Mouse (Mus musculus): Measurements from ENCODE around the gene Zfyve26.
A peak's percentile ranks its signal among the peaks of the same experiment; 100 is the strongest.
"Not testable (repeated sequence)": the region's sequence is repeated elsewhere in the genome, so short reads cannot be mapped to it uniquely, and the experiment has no call there.

Gene Zfyve26

DNA sequence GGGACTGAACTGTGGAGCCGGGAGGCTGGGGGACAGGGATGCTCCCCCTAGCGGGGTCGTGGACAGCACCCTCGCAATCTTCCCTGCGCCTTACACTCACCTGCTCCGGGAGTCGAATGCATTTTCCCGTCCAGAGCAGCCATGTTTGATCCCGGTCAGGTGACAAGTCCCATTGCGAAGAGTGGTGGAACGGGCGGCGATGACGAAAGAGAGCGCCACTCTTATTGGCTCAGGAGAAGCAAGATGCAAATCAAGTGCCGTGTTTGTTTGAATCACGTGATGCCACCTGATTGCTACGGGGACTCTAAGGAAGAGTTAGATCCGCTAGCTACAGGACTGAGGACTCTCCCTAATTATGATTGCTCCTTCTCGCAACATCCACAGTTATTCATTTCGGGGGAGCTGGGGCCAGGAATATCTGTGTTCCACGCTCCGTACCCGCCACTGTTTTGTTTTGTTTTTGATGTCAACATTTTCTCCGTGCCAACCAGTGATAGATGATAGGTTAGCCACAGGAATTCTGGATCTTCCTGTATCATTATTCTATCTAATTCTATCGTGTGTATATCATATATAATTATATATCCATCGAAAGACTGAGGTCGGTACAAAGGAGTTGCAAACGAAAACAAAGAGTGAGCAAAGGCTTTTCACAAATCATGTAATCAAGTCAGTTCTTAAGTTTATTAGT is at the start of gene Zfyve26:
Zfyve26 (minus strand) TSS at position 179 of the 691 bp plus-strand sequence.
- DNase-seq = peak; percentile 97

GRCm38 (mm10) chr12:79341291-79341845 is 45.3 kb upstream of the Zfyve26 start:
- DNase-seq = no peak

DNA sequence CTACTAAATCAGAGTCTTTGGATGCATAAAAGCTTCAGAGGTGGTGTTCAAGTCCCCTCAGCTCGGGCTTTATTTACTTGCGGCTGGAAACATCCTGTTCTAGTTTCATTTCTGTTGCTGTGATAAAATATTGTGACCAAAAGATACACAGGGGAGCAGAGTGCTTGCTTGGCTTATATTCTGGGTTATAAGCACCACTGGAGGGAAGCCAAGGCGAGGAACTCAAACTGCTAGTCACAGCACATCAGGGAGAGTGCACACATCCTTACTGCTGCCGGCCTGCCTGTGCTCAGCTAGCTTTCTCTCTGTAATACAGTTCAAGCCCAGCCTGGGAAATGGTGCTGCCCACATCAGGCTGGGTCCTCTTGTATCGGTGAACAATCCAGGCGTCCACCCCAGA is 44.4 kb upstream of the Zfyve26 start:
- DNase-seq = no peak

GRCm38 (mm10) chr12:79338791-79339190 is 42.7 kb upstream of the Zfyve26 start:
- no peak for DNase-seq

GRCm38 (mm10) chr12:79331722-79332121 is 35.6 kb upstream of the Zfyve26 start:
- no peak for DNase-seq

DNA sequence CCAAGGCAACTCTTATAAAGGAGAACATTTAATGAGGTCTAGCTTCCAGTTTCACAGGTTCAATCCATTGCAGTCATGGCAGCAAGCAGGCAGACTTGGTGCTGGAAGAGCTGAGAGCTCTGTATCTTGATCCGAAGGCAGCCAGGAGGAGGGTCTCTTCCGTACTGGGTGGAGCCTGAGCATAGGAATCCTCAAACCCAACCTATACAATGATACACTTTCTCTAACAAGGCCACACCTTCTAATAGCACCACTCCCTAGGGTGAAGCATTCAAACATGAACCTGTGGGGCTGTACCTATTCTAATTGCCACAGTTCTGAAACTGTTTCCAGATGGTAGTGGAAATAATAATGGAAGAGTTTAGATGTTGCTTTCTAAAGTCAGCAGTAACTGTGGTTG is 34.5 kb upstream of the Zfyve26 start:
- DNase-seq = no peak

DNA sequence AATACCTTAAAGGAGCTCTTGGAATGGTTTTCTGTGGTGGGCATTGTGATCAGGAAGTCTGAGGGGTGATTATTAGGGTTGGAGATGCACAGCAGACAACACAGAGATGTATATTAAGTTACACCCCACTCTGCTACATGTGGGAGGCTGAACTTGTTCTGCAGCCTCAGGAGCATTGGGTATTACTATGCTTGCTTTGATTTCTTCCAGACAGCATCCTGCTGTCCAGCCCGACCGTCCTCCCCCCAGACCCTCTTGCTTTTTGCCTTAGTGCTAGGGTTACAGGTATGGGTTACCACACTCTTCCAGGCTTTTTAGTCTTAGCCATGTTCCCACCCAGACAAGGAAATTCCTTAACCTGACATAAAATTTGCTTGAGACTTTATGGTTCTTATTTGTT is 31.8 kb upstream of the Zfyve26 start:
- no peak for DNase-seq

DNA sequence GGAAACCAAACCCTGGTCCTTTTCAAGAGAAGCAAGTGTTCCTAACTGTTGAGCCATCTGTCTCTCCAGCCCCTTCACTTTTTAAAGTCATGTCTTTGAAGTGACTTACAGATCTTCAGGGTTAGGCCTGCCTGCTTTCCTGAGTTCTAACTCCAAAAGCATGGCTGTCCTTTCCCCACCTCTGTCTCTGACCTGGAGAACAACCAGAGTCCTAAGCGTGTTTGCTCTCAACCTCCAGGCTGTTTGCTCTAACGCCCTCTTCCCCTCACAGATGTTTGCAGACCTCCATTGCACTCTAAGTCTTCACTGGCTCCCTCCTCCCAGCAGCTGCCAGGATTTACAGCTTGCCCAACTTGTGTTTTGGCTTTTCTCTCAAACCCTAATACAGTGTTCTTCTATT is 30.6 kb upstream of the Zfyve26 start:
- no peak for DNase-seq

- DNase-seq = no peak
These were observed 30.1 kb upstream of the Zfyve26 start for GRCm38 (mm10) chr12:79326236-79326635.

GRCm38 (mm10) chr12:79322539-79322938 is 26.4 kb upstream of the Zfyve26 start:
- not testable (repeated sequence) for DNase-seq

DNA sequence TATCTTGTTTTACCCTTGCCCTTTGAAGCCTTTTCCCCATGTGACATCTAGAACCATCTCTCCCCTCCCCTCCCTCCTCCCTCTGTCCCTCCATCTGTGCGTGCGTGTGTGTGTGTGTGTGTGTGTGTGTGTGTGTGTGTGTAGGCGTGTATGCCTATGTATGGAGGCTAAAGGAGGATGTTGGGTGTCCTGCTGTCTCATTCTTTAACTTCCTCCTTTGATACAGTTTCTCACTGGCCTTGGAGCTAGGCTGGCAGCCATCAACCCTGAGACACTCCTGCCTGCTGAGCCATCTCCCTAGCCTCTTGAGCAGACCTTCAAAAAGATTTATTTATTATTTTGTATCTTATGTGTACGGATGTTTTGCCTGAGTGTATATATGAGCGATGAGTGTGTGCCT is 24.8 kb upstream of the Zfyve26 start:
- no peak for DNase-seq

DNA sequence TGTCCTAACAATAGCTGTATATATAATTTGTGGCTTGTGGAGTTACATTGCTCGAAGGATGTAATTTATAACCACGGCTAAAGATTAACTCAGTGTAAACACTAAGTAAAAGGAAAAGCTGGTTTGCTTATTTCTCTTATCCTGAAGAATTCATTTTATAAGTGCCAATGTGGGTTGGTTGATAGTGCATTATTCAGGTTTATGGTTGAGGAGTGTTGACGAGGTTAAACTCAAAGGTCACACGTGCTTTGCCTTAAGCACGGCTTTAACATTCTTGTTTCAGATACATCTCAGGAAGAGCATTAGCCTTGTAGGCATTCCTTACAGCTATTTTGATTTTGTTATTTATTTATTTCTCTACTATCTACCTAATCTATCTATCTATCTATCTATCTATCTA is 21.2 kb upstream of the Zfyve26 start:
- no peak for DNase-seq

- DNase-seq = no peak
These were observed 17.6 kb upstream of the Zfyve26 start for GRCm38 (mm10) chr12:79313721-79314120.

DNA sequence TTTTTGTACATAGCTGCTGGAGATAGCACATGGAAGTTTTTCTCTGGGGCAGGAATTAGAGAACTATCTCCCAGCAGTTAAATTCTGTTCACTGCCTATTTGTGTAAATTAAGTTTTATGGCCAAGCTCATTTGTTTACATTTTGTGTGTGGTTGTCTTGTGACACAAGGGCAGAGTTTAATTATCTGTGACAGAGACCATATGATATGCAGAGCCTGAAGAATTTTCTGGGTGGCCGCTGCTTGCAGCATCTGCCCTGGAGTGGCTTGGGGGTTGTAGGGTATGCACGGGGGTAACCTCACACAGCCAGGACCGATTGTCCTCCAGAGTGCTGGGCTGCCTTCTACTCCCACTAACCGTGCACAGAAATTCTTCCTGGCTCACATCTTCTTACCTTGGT is 9.9 kb upstream of the Zfyve26 start:
- no peak for DNase-seq

GRCm38 (mm10) chr12:79305131-79305530 is 9.0 kb upstream of the Zfyve26 start:
- no peak for DNase-seq

DNA sequence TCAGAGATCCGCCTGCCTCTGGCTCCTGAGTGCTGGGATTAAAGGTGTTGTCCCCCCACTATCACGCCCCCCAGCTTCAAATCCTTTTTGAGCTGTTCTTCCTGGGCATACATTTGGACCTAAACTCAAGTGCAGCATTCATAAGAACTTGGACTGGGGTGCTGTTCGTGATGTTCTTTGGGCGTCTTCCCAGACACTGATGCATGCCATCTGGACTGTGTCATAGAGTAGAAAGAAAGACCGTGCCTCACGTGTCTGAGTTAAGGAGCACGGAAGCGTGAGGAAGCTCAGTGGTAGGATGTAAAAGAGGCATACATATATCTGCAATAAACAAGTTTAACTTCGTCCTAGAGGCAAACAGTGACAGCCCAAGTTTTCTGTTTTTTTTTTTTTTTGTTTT is 5.7 kb upstream of the Zfyve26 start:
- peak; percentile 15 to 27 for DNase-seq

GRCm38 (mm10) chr12:79297884-79298636 is 2.0 kb upstream of the Zfyve26 start:
- no peak for DNase-seq

DNA sequence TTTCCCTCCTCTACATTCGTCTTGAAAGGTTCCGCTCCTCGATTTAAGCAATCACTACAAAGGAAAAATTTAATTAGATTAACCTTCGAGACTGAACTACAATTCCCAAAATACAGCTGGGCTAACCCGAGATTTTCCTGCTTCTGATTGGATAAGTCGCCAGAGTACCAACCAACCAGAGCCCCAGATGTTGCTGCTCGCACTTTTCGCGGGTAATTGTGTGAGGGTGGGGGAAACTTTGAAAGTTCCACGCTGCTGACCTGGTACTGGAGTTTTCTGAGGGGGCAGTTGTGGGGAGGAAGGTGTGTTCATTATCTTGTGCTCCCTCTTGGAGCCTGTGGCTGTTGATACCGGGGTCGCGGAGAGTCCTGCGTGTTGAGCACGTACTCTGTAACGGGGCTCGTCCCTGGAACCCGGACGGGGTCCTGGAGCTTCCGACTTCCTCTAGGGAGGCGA is 1.0 kb upstream of the Zfyve26 start, which contains the start of gene Rad51b:
Rad51b (plus strand) TSS at position 162 of the 456 bp plus-strand sequence.
- DNase-seq = peak; percentile 81 to 87

DNA sequence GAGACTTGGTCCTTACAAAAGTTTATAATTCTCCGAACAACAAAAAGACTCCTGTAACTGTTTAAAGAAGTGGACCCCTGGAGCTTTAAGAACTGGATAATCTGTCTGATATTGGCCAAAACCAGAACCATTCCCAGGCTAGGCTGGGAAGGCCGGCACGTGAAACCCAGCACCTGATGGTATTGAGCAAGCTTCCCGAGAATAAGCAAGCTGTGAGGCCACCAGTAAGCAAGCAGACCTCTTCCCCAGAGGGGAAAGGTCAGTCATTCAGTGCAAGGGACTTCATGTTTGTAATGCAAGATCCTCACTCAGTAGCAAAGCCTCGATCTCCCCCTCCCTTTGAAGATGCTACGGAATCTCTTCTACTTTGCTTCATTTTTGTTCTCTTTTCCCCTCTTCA is 3.2 kb downstream of the Zfyve26 start:
- DNase-seq = peak in 1 of 2 experiments; percentile 18

- DNase-seq = no peak
These were observed 13.5 kb downstream of the Zfyve26 start for GRCm38 (mm10) chr12:79282595-79282994.

DNA sequence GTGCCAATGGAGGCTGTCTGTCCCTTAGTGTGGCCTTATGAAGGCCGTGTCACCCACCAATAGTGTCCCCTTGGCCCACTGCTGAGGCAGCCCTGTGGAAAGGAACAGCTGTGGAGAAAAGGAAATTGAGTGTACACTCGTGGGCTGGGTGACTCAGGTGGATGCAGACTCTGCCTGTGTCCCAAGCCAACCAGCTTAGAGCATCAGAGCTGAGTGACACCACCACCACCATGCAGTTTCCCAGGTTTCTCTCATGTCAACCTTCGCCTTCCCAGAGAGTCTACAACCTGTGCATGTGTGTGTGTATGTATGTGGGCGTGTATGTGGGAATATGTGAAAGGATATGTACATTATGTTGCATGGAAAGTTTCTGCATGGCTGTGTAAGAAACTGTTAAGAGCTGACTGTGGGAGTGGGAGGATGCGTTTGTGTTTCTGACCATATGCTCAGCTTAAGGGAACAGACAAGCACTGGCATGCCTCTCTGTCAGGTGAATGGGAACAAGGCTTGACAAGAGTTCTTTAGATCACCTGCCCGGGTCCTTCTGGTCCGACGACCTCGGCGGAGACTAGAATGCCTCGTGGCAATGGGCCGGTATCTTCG is 16.5 kb downstream of the Zfyve26 start:
- DNase-seq = no peak

DNA sequence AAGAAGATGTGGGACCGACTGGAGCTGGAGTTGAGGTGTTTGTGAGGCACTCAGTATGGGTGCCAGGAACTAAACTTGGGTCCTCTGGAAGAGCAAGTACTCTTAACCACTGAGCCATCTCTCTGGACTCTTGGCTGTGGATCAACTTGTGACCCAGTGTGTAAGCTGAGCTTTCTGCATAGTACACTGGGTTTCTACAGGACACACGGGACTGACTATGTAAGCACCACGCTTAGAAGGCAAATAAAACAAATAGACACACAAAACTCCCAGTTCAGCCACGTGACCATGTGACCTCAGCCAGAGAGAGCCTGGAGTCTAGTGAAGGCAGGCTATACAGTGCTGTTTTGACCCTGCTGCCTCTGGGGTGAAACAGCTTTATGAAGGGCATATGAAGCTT is 23.5 kb downstream of the Zfyve26 start:
- DNase-seq = no peak

GRCm38 (mm10) chr12:79261035-79261434 is 35.1 kb downstream of the Zfyve26 start:
- no peak for DNase-seq

All from lung, adult 18-20 months (tissue).